Comparison of ENCODE assay signal across 8 mouse cellular contexts in genomic region chr10:69213451-69213877, GRCm38 (mm10). TPM values are rescaled to one million over a fixed set of nuclear protein-coding genes. Genes with fewer than 3 reads are reported as not detected.
DNase-seq lines count a peak whose midpoint lies in the region; ATAC-seq and TF ChIP-seq lines count a peak whose summit lies in the region.

No protein-coding gene starts in this region.

- TF ChIP-seq POLR2A in thymus, adult 2 months (IDR thresholded peaks at IDR 0.05; ENCODE audit: control insufficient read depth, extremely low read depth, insufficient read depth, low read length, poor library complexity): no peak

- DNase-seq in adrenal gland, adult 8-10 months: peak; percentile 34
- no peak for DNase-seq in adrenal gland, postnatal 4 days (ENCODE audit: low spot score in 2 of 2)
- no peak for DNase-seq in thymus, adult 2 months
- DNase-seq in thymus, postnatal 0 days (ENCODE audit: low spot score): no peak
- DNase-seq in heart, postnatal 0 days (ENCODE audit: low spot score): no peak
- no peak for DNase-seq in liver, embryonic 11.5 days (ENCODE audit: low spot score)
- DNase-seq in adrenal gland, adult 2 months: no peak

- under 1% methylated on average over 20 of the region's 21 CpGs for WGBS in thymus, adult 2 months
- 0% methylated on average over 21 of the region's 21 CpGs for WGBS in heart, postnatal 0 days
- 2% methylated on average over 21 of the region's 21 CpGs for WGBS in liver, embryonic 11.5 days
- under 1% methylated on average over 21 of the region's 21 CpGs for WGBS in midbrain, embryonic 15.5 days

- H3K4me1 ChIP-seq in thymus, adult 2 months (replicated peaks; ENCODE audit: control insufficient read depth, insufficient read depth, low read length): peaks cover 2% of the 10 kb centered on the region; the same call in 1 of the 2 replicates
- H3K4me1 ChIP-seq in heart, postnatal 0 days (ENCODE audit: control insufficient read depth, insufficient read depth): peaks cover 15% of the 10 kb centered on the region
- H3K4me1 ChIP-seq in liver, embryonic 11.5 days (replicated peaks; ENCODE audit: control insufficient read depth, insufficient read depth, low read length): peaks cover 16% of the 10 kb centered on the region
- peaks cover 19% of the 10 kb centered on the region for H3K4me1 ChIP-seq in midbrain, embryonic 15.5 days

- H3K36me3 ChIP-seq in thymus, adult 2 months (ENCODE audit: control insufficient read depth, insufficient read depth, low read length): no peaks in the 10 kb centered on the region
- H3K36me3 ChIP-seq in heart, postnatal 0 days (replicated peaks; ENCODE audit: control insufficient read depth, insufficient read depth, low read length): peaks cover 5% of the 10 kb centered on the region; the same call in 1 of the 2 replicates
- 0 out of 2 replicates have a peak, but pooled peaks cover 7% of the 10 kb centered on the region for H3K36me3 ChIP-seq in liver, embryonic 11.5 days (ENCODE audit: control insufficient read depth, insufficient read depth, low read length)
- H3K36me3 ChIP-seq in midbrain, embryonic 15.5 days (replicated peaks): no peaks in the 10 kb centered on the region; the same call in 1 of the 2 replicates

- ATAC-seq in heart, postnatal 0 days (ENCODE audit: insufficient read depth, low read depth): peak; percentile 28
- ATAC-seq in liver, embryonic 11.5 days (replicated peaks; ENCODE audit: low FRiP score): peak; percentile 57
- peak; percentile 72 for ATAC-seq in midbrain, embryonic 15.5 days (replicated peaks)

- peak overlapping the region; percentile 98 for H3K4me2 ChIP-seq in heart, postnatal 0 days (ENCODE audit: low read depth, low read length)
- peak overlapping the region; percentile 93 for H3K4me2 ChIP-seq in liver, embryonic 11.5 days
- H3K4me2 ChIP-seq in midbrain, embryonic 15.5 days: peak overlapping the region; percentile 87

- H3K27ac ChIP-seq in thymus, adult 2 months (ENCODE audit: control insufficient read depth, insufficient read depth, low read length): no peak overlapping the region
- peak overlapping the region; percentile 99 for H3K27ac ChIP-seq in heart, postnatal 0 days (ENCODE audit: low read depth)
- peak overlapping the region; percentile 92 for H3K27ac ChIP-seq in liver, embryonic 11.5 days (ENCODE audit: low read depth, low read length)
- H3K27ac ChIP-seq in midbrain, embryonic 15.5 days: peak overlapping the region; percentile 98

- peak overlapping the region; percentile 43 for H3K4me3 ChIP-seq in thymus, adult 2 months (ENCODE audit: control insufficient read depth, insufficient read depth, low read length)
- H3K4me3 ChIP-seq in heart, postnatal 0 days (ENCODE audit: low read depth, low read length): peak overlapping the region; percentile 80
- peak overlapping the region; percentile 74 for H3K4me3 ChIP-seq in liver, embryonic 11.5 days (ENCODE audit: low read depth, low read length)
- H3K4me3 ChIP-seq in midbrain, embryonic 15.5 days: peak overlapping the region; percentile 70

- no peaks in the 10 kb centered on the region for H3K9me3 ChIP-seq in heart, postnatal 0 days (replicated peaks; ENCODE audit: control insufficient read depth, low read length)
- H3K9me3 ChIP-seq in liver, embryonic 11.5 days (ENCODE audit: control insufficient read depth, low read length): no peaks in the 10 kb centered on the region
- H3K9me3 ChIP-seq in midbrain, embryonic 15.5 days: no peaks in the 10 kb centered on the region

- H3K9ac ChIP-seq in heart, postnatal 0 days (replicated peaks; ENCODE audit: low read depth, low read length): peak overlapping the region; percentile 76
- H3K9ac ChIP-seq in liver, embryonic 11.5 days (ENCODE audit: low read depth, low read length): peak overlapping the region; percentile 79
- H3K9ac ChIP-seq in midbrain, embryonic 15.5 days: peak overlapping the region; percentile 83

- peaks cover 9% of the 10 kb centered on the region; the same call in 1 of the 2 replicates for H3K27me3 ChIP-seq in thymus, adult 2 months (ENCODE audit: control insufficient read depth, insufficient read depth, low read length)
- H3K27me3 ChIP-seq in heart, postnatal 0 days (ENCODE audit: control insufficient read depth, insufficient read depth, low read length): no peaks in the 10 kb centered on the region
- no peaks in the 10 kb centered on the region for H3K27me3 ChIP-seq in liver, embryonic 11.5 days (replicated peaks; ENCODE audit: control insufficient read depth, insufficient read depth, low read length)
- no peaks in the 10 kb centered on the region for H3K27me3 ChIP-seq in midbrain, embryonic 15.5 days (replicated peaks)

- TF ChIP-seq EP300 in heart, postnatal 0 days (IDR thresholded peaks at IDR 0.05; ENCODE audit: low read depth): no peak

- TF ChIP-seq CTCF in thymus, adult 2 months (IDR thresholded peaks at IDR 0.05; ENCODE audit: borderline replicate concordance, control insufficient read depth, extremely low read depth, insufficient read depth, low read length, poor library complexity): no peak
- TF ChIP-seq CTCF in heart, postnatal 0 days (IDR thresholded peaks at IDR 0.05; ENCODE audit: low read depth): no peak

RNA-seq across cellular contexts. Expression of gene A930033H14Rik, which starts 0.6 kb away (rescaled TPM):
- total RNA-seq in adrenal gland, adult 8-10 months (2022): 1 to 10 TPM; 2.0 to 4.5 (median 3.5) TPM
- 1 to 10 TPM; 6.6 to 7.7 TPM for total RNA-seq in adrenal gland, postnatal 4 days (2021)
- polyA plus RNA-seq in thymus, adult 2 months (2012; rRNA removed): 0.28 and 0.34 TPM in 2 replicates
- polyA plus RNA-seq in thymus, postnatal 0 days (2015; fragmentation: Nextera tagmentation; extraction: Ambion mirVana): 0.36 TPM in 2 replicates
- 1.5 and 1.7 TPM in 2 replicates for total RNA-seq in heart, postnatal 0 days (2014; rRNA removed; ENCODE audit: low replicate concordance)
- 2.2 and 2.3 TPM in 2 replicates for polyA plus RNA-seq in heart, postnatal 0 days (2015; fragmentation: Nextera tagmentation; extraction: Ambion mirVana)
- polyA plus RNA-seq in liver, embryonic 11.5 days (2014; fragmentation: Nextera tagmentation; extraction: Ambion mirVana): 1.1 and 1.6 TPM in 2 replicates
- 1.3 and 1.6 TPM in 2 replicates for polyA plus RNA-seq in midbrain, embryonic 15.5 days (2015; fragmentation: Nextera tagmentation; extraction: Ambion mirVana)
- total RNA-seq in adrenal gland, adult 2 months (2021): 1 to 10 TPM; 2.0 to 2.5 TPM
- polyA plus RNA-seq in adrenal gland, adult 2 months (2012; rRNA removed): 1.5 and 1.7 TPM in 2 replicates
